Mouse (Mus musculus): ENCODE measurements around the gene 9330159F19Rik.

9330159F19Rik gene

GRCm38 (mm10) chr10:29211453-29211852 lies at the start of gene 9330159F19Rik:
Gene 9330159F19Rik (plus strand): TSS chr10:29211606.
- DNase-seq: peak; percentile 17

GRCm38 (mm10) chr10:29161664-29162063 lies 49.7 kb upstream of the 9330159F19Rik start:
- DNase-seq: no peak

DNA sequence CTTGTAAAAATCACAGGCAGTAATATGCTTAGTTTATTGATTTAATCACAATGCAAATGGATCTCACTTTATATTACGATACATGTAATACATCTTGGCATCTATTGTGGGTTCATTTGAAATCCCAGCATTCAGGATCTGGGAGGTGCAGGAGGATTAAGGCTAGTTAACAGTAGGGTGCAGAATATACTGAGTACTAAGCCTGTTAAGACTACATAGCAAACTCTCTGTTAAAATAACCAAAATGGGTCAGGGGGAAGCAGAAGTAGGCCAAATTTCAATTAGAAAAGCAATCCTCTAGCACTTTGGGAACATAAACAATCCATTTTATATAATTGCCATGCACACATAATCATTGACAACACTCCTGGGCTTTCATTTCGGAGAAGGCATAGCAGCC lies 37.6 kb upstream of the 9330159F19Rik start:
- no peak for DNase-seq

DNA sequence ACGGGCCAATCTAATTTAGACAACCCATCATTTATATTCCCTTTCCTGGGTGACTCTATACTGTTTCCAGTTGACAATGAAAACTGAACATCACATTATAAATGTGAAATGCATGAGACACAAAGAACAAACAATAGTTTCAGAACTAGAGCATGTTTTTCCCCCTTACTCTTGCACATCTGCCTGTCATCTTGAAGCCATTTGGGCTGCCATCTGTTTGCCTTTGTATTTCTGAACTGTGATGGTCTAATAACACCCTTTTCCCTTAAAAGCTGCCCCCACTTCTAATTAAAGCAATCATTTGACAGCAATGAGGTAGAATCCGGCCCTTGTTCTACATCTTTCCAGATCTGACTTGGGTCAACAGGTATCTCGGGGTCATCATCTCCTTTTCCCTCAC lies 35.8 kb upstream of the 9330159F19Rik start:
- DNase-seq: no peak

DNA sequence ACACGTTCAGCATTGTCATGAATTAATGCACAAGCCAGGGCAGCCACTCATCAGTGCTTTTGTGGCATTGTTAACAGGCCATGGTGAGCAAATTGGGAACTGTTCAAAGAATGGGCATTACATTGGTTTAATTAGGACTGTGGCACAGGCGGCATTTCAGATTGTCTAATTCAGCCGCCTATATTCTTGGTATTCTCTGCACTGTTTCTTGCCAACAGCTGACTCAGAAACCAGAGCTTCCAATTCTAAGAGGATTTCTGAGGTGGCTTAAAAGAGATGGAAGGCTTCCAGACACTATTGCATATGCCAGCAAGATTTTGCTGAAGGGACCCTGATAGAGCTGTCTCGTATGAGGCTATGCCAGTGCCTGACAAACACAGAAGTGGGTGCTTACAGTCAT lies 34.5 kb upstream of the 9330159F19Rik start:
- no peak for DNase-seq

DNA sequence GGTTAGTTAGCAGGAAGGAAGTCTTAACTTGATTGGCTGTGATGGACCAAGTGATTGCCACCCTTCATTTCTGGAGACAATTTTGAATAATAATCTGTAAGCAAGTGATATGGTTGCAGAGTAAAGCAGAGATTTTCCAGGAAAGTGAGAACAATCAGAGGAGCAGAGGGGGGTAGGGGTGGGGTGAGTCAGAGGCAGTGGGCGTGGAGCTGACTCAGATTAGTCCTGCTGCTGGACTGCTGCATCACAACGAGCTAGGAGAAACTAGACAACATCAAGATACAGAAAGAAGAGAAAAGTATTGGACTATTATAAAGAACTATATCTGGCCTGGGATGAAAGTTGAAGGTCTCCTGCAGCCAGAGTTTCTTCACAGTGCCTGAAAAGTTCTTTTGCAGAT lies 33.4 kb upstream of the 9330159F19Rik start:
- no peak for DNase-seq

DNA sequence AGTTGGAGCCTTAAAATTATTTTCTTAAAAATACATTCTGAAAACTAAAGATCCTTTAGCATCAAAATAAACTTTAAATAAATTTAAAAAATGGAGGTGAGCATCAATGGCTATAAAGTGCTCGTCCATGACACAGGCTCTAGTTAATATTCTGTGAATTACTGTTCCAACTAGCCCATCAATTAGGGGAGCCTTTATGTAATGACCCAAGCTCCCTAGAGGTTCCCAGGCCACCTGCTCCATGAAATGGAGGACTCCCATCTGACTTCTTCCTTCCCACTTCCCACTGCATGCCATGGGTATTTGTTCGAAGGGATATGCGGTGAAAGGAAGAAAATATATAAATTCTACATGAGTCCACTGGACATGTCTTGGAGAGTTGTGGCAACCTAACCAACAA lies 31.2 kb upstream of the 9330159F19Rik start:
- DNase-seq: no peak

DNA sequence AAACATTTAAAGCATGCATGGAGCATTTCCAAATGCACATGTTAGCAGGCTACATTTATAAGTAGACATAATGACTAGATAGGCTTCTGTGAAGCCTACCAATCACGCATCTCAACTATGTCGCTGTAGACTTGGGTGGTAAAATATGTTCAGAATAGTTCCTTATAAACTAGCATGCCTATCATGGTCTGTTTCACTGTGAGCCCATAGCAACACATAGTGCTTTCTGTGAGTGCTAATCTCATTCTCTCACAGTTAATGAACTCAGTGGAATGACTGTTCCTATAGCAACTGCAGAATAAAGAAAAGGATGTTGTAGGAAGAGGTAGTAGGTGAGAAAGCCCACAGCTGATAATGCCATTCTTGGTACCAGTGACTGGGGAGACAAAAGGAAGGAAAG lies 30.4 kb upstream of the 9330159F19Rik start:
- DNase-seq: no peak

- DNase-seq: no peak
Observed at GRCm38 (mm10) chr10:29193769-29194168, 17.6 kb upstream of the 9330159F19Rik start.

GRCm38 (mm10) chr10:29196811-29197210 lies 14.6 kb upstream of the 9330159F19Rik start:
- DNase-seq: no peak

DNA sequence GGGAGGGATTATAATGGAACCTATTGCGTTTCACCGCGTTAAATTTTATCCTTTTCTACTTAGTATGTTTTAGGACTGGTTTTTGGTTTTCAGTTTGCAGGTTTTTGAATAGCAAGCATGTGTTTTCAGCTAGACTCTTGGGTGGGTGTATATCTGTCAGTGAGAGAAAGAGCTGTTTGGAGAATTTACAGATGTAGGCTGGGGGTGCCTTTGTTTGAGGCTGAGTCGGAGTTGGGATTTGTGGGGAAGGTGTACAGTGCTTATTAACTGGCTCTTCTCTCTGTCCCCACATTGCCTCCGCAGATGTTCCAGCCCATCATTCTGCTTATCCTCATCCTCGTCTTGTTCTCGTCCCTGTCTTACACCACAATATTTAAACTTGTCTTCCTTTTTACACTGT lies 12.8 kb upstream of the 9330159F19Rik start, which contains the start of gene Gm49353:
Gene Gm49353 (plus strand): TSS at position 313 of the 400 bp plus-strand sequence.
- no peak for DNase-seq

GRCm38 (mm10) chr10:29199835-29200234 lies 11.6 kb upstream of the 9330159F19Rik start:
- DNase-seq: no peak

GRCm38 (mm10) chr10:29200609-29201008 lies 10.8 kb upstream of the 9330159F19Rik start:
- DNase-seq: no peak

DNA sequence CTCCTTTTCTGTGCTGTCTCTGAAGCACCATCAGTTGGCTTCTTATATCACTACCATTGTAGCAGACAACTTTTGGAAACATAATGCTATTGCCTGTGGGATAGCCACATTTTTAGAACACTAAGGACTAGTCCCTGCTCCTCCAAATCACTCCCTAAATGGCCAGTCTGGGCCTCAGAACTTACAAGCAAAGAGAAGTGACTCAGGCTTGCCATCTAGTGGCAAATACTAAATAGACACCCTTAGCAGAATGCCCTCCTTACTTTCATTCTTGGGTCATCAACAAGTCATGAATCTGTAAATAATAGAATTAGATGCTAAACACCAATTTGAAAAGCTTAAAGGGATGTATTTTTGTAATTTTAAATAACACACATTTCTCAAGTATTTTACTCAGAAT lies 4.7 kb upstream of the 9330159F19Rik start:
- DNase-seq: no peak

- DNase-seq: no peak
Observed at GRCm38 (mm10) chr10:29208735-29209134, 2.7 kb upstream of the 9330159F19Rik start.

DNA sequence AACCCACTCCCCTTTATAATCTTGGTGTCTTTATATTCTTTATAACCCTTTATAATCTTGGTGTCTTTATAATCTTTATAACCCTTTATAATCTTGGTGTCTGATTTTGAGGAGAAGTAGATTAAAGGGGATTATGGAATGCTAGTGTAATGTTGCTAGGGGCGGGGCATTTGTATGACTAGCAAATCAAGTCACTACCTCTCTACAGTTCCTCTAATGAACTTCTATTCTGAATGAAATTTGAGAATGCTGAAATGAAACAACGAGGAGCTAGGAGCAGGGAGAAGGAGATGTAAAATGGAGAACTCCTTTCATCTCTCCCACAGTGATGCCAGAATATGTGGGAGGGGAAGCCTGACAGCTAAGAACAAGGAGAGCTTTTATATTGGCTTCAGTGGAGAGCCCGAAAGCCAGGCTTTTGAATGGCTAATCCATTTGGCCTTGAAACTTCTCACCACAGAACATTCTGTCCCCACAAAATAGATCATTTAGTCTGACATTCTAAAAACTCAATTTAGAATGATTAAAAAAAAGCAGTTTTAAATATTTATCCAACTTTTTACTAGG lies 2.2 kb downstream of the 9330159F19Rik start:
- no peak for DNase-seq

DNA sequence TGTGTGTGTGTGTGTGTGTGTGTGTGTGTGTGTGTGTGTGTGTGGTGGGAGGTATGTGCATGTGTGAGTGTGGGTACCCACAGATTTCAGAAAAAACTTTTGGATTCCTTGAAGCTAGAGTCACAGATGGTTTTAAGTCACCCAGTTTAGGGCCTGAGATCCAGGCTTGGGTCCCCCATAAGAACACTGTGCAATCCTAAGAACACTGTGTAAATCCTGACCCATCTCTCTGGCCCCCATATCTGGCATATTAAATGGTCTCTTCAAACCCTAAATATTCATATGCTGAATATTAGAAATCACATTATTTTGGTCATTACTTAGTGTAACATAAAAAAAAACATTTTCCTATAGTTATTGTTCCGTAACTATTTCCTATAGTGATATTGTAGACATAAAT lies 5.6 kb downstream of the 9330159F19Rik start:
- no peak for DNase-seq

- no peak for DNase-seq
Observed at GRCm38 (mm10) chr10:29217451-29217850, 6.0 kb downstream of the 9330159F19Rik start.

GRCm38 (mm10) chr10:29225329-29225728 lies 13.9 kb downstream of the 9330159F19Rik start:
- no peak for DNase-seq

DNA sequence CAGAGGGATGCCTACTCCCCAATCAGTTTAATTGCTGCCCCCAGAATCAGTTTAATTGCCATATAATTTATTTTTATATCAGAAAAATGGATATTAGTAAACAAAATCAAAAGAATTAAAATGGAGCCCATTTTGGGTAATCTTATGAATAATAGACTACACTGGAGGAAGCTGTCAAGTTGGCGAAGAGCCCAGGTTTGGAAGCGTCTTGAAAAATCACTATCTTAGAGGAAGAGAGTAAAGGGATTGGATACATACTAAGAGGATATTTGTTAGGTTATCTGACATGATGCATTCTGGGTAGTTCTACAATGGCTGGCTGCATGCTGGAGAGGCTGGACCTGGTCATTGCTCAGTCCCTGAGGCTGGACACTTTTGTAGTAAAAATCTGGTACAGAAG lies 19.8 kb downstream of the 9330159F19Rik start:
- peak; percentile 19 for DNase-seq

All from right cerebral cortex, postnatal 14 days (tissue).